Mouse (Mus musculus) kidney, adult 2 months (tissue): ENCODE measurements around the gene Hk2. TPM values are rescaled to one million over a fixed set of nuclear protein-coding genes. Genes with fewer than 3 reads are reported as not detected.

Experiments used
- DNase-seq: peaks from one replicate; pipeline ENCODE4 v3.0.0; 2021
- H3K27ac ChIP-seq: fragments of 200-500 bp; 2 replicates; pipeline ENCODE4 v1.5.1; 2012; ENCODE audit warnings: low read depth, low read length, control low read depth, inconsistent platforms; ENCODE audit not compliant: insufficient read depth
- H3K27me3 ChIP-seq: fragments of 200-500 bp; replicated peaks from 2 replicates; pipeline ENCODE4 v1.6.1; 2012; ENCODE audit warnings: mild to moderate bottlenecking, moderate library complexity, low read length, inconsistent platforms; ENCODE audit not compliant: control insufficient read depth, insufficient read depth
- H3K36me3 ChIP-seq: fragments of 200-500 bp; 2 replicates; pipeline ENCODE4 v1.6.1; 2012; ENCODE audit warnings: mild to moderate bottlenecking, moderate library complexity, low read length, inconsistent platforms; ENCODE audit not compliant: control insufficient read depth, insufficient read depth
- H3K4me1 ChIP-seq: fragments of 200-500 bp; 2 replicates; pipeline ENCODE4 v1.6.1; 2011; ENCODE audit warnings: low read length; ENCODE audit not compliant: control insufficient read depth, insufficient read depth
- H3K4me3 ChIP-seq: fragments of 200-500 bp; 2 replicates; pipeline ENCODE4 v1.5.1; 2011; ENCODE audit warnings: mild to moderate bottlenecking, low read depth, low read length, control low read depth; ENCODE audit not compliant: insufficient read depth
- CTCF ChIP-seq: fragments of 200-500 bp; conservative IDR thresholded peaks from 2 replicates; pipeline ENCODE4 v1.5.1; 2011; ENCODE audit warnings: low read depth, mild to moderate bottlenecking, control low read depth, low read length, moderate library complexity, mixed read lengths; ENCODE audit not compliant: insufficient read depth, insufficient read length
- POLR2A ChIP-seq: fragments of 200-500 bp; IDR thresholded peaks from one replicate; pipeline ENCODE4 v1.6.1; 2011; ENCODE audit warnings: low read depth, low read length, control low read depth
- WGBS: fragments of 180-500 bp; shearing (Covaris S2); methylation state at CpG from one replicate; pipeline ENCODE4 v1.1.7; 2018; 5-methylcytosine and 5-hydroxymethylcytosine counted together
- polyA plus RNA-seq: library from polyadenylated mRNA; depleted of rRNA; stranded (reverse); fragments of >200 nt; gene quantifications from 2 replicates; pipeline ENCODE4 v1.2.3, GENCODE M21; 2012; rRNA removed

Gene Hk2
- polyA plus RNA-seq = 2.6 and 6.1 TPM in 2 replicates

- WGBS = under 1% methylated on average over 39 of the region's 39 CpGs
- Histone ChIP-seq H3K36me3 (no peaks in the 10 kb centered on the region), H3K4me3 (peak within 1 kb of the TSS; percentile 27), H3K4me1 (0 out of 2 replicates have a peak, but pooled peaks cover 6% of the 10 kb centered on the region), H3K27me3 (0 out of 2 replicates have a peak, but pooled peaks cover 2% of the 10 kb centered on the region), H3K27ac (no peak within 1 kb of the TSS)
- peak; percentile 80 for DNase-seq
- TF ChIP-seq POLR2A = no peak
- no peak for TF ChIP-seq CTCF
Observed at GRCm38 (mm10) chr6:82774321-82774764, at the start of gene Hk2. Gene Hk2, minus strand, starts transcription at chr6:82774454.

- TF ChIP-seq POLR2A (no peak), CTCF (no peak)
- H3K27ac ChIP-seq = no peak overlapping the region
- 53% methylated on average over 4 of the region's 4 CpGs for WGBS
Observed at GRCm38 (mm10) chr6:82821758-82822253, 47.6 kb upstream of the Hk2 start.

GRCm38 (mm10) chr6:82820716-82821115 lies 46.5 kb upstream of the Hk2 start:
- WGBS = 86% methylated on average over 3 of the region's 3 CpGs
- TF ChIP-seq POLR2A (no peak), CTCF (no peak)
- Histone ChIP-seq H3K4me1 (no peaks in the 10 kb centered on the region), H3K4me3 (no peak overlapping the region), H3K36me3 (no peaks in the 10 kb centered on the region), H3K27me3 (no peaks in the 10 kb centered on the region), H3K27ac (no peak overlapping the region)
- no peak for DNase-seq

More at GRCm38 (mm10) chr6:82821758-82822253, 47.6 kb upstream of the Hk2 start:
- no peaks in the 10 kb centered on the region for H3K36me3 ChIP-seq
- no peak overlapping the region for H3K4me3 ChIP-seq
- no peak for DNase-seq
- no peaks in the 10 kb centered on the region for H3K4me1 ChIP-seq
- H3K27me3 ChIP-seq = no peaks in the 10 kb centered on the region

DNA sequence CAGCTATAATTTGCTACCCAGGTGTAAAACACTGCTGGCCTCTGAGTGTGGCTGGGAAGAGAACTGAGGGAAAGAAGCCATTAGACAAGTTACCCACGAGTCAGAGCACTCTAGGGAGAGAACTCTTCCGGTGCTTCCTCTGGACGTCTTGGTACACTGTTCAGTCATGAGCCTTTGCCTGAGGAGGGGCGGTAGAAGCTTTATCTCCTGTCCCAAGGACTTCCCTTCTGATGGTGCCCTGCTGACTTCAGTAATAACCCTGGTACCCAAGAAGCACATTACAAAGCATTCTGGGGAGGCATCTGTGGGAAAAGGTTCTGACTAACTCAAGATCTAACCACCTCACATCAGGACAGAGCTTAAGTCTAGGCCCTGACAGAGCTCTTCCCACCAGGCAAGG lies 40.6 kb upstream of the Hk2 start:
- TF ChIP-seq CTCF (no peak), POLR2A (no peak)
- Histone ChIP-seq H3K4me3 (no peak overlapping the region), H3K27me3 (no peaks in the 10 kb centered on the region), H3K27ac (no peak overlapping the region), H3K4me1 (no peaks in the 10 kb centered on the region), H3K36me3 (no peaks in the 10 kb centered on the region)
- 72% methylated on average over 4 of the region's 4 CpGs for WGBS
- DNase-seq = no peak

DNA sequence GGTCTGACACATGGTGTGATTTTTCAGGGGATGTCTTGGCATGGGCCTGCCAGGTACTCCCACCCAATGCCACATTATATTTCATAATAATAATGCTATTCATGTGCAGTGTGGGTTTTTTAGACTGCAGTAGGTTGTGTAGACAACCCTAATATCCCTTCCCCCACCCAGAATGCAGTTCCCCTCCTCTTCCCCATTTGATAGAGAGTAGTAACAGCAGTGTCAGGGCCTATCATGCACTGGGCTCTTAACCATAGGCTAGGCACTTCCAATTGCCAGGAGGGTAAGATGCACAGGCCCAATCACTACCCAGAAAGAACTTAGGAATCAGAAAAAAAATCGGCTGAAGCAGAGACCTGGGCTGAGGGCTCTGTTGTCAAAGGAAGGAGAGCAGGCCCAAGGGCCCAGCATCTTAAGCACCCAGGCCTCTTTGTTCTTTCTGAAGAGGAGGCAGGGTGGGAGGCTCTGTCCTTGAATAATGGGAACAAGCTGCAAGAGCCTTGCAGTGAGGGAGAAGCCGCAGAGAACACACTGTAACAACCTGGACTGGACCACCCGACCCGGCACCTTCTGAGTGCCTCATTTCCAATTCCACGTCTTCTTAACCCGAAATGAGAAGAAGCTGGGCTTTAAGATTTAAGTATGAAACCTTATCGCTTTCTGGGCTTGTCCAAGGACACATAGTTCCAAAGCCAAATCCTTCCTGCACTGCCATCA lies 33.9 kb upstream of the Hk2 start:
- H3K36me3 ChIP-seq = no peaks in the 10 kb centered on the region
- no peak for DNase-seq
- H3K27me3 ChIP-seq = no peaks in the 10 kb centered on the region
- TF ChIP-seq POLR2A (no peak), CTCF (no peak)
- no peak overlapping the region for H3K4me3 ChIP-seq
- WGBS = 87% methylated on average over 7 of the region's 7 CpGs
- no peak overlapping the region for H3K27ac ChIP-seq
- H3K4me1 ChIP-seq = no peaks in the 10 kb centered on the region

DNA sequence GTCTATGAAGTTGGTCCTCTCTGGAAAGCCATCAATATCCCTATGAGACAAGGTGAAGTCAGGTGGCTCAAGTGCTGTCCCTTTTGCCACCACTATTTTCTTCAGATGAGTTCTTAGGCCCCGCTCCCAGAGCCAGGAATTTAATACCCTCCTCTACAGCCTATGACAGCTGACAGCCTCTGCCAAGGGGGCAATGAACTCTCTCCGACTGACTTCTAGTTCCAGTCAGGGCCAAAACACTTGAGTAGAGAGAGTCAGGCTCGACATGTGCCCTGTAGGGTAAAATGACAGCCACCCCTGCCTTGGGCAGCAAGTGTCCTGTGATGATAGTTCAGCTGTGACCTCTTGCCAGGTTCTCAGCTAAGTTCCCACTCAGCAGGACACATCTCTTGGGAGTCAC lies 32.7 kb upstream of the Hk2 start:
- H3K27ac ChIP-seq = no peak overlapping the region
- no peak overlapping the region for H3K4me3 ChIP-seq
- no peak for DNase-seq
- H3K36me3 ChIP-seq = no peaks in the 10 kb centered on the region
- TF ChIP-seq CTCF (no peak), POLR2A (no peak)
- H3K4me1 ChIP-seq = no peaks in the 10 kb centered on the region
- 47% methylated on average over 3 of the region's 3 CpGs for WGBS
- no peaks in the 10 kb centered on the region for H3K27me3 ChIP-seq

DNA sequence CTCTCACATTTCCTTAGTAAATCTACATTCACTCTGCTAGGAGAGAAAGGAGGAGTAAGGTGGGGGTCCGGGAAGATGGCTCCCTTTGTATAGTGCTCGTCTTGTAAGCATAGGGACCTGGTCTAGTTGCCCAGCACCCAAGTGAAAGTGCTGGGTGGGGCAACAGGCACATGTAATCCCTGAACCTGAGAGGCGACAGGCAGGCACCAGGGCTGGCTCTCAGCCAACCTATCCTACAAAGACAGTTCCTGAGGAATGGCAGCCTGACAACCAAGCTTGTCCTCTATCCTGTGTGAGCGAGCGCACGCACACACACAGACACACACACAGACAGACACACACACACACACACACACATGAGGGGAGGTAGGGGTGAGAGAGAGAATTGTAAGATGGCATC lies 32.2 kb upstream of the Hk2 start:
- no peaks in the 10 kb centered on the region for H3K27me3 ChIP-seq
- H3K27ac ChIP-seq = no peak overlapping the region
- no peak overlapping the region for H3K4me3 ChIP-seq
- TF ChIP-seq CTCF (no peak), POLR2A (no peak)
- H3K36me3 ChIP-seq = no peaks in the 10 kb centered on the region
- no peaks in the 10 kb centered on the region for H3K4me1 ChIP-seq
- no peak for DNase-seq
- WGBS = 73% methylated on average over 6 of the region's 6 CpGs

DNA sequence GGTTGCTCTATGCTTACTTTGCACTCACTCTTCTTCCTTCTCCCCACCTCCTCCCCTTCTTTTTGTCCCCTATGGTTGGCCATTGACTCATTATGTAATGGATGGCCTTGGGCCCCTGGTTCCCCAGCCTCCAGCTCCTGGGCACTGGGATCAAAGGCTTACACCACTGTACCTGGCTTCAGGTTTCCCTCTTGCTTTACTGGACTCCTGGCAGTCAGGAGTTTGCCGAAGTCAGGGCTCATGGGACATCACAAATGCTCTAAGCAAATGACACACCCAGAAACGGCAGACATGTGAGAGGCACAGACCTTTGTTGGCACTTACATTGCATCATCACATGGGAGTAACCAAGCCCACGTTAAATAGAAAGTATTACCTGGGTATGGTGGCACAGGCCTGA lies 31.6 kb upstream of the Hk2 start:
- Histone ChIP-seq H3K27ac (no peak overlapping the region), H3K4me1 (no peaks in the 10 kb centered on the region), H3K27me3 (no peaks in the 10 kb centered on the region), H3K4me3 (no peak overlapping the region), H3K36me3 (no peaks in the 10 kb centered on the region)
- TF ChIP-seq CTCF (no peak), POLR2A (no peak)
- WGBS = 77% methylated on average over 3 of the region's 3 CpGs
- no peak for DNase-seq
